Mouse (Mus musculus) megakaryocyte, embryonic 14.5 days (primary cell): Measurements from ENCODE around the gene Sh3tc1. TPM values are rescaled to one million over a fixed set of nuclear protein-coding genes. Genes with fewer than 3 reads are reported as not detected.

Experiments
- H3K27me3 ChIP-seq: replicated peaks from 2 replicates; pipeline ENCODE3; 2012; ENCODE audit warnings: inconsistent platforms
- H3K36me3 ChIP-seq: replicated peaks from 2 replicates; pipeline ENCODE3; 2012; ENCODE audit warnings: low read length, inconsistent platforms, mixed read lengths
- H3K4me1 ChIP-seq: 2 replicates; pipeline ENCODE4 v1.6.1; 2012; ENCODE audit warnings: inconsistent platforms
- H3K4me3 ChIP-seq: replicated peaks from 2 replicates; pipeline ENCODE3; 2012; ENCODE audit warnings: moderate library complexity, mild to moderate bottlenecking, inconsistent platforms
- H3K9me3 ChIP-seq: 2 replicates; pipeline ENCODE4 v1.6.1; 2012; ENCODE audit warnings: inconsistent platforms
- FLI1 ChIP-seq: IDR thresholded peaks from 2 replicates; pipeline ENCODE4 v1.6.1; 2012; ENCODE audit warnings: low read length, inconsistent platforms, mixed read lengths
- GATA1 ChIP-seq: IDR thresholded peaks from 3 replicates; pipeline ENCODE4 v1.6.1; 2012; ENCODE audit warnings: mixed read lengths, low read length, inconsistent platforms, borderline replicate concordance
- polyA plus RNA-seq: library from polyadenylated mRNA; stranded (reverse); fragments of >175 nt; gene quantifications from 2 replicates; pipeline ENCODE4 v1.2.3, GENCODE M21; 2012; ENCODE audit warnings: low replicate concordance; ENCODE audit not compliant: insufficient read depth

Gene Sh3tc1
- polyA plus RNA-seq, 1 experiment: 2.6 TPM

DNA sequence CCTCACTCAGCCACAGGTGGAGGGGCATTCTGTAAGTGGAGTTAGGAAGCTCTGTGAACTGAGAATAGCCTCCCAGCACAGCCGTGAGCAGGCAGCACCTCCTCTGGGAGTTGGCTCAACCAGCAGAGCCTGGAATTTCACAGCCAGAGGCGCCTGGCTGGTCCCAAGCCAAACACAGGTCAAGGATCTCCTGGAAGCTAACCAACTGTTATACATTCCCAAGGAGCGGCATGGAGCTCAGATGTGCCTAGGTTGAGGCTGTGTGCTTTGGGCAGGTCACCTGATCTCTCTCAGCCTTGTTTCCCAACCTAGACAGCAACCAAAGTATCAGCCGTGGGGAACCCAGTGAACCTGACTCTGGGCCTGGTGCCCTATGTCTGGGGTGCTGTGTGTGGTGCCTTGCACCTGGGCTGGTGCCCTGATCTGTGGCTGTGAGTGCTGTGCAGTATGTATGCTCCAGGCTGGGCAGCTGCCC lies 65.7 kb downstream of the Sh3tc1 start:
- Histone ChIP-seq H3K9me3 (no peaks in the 10 kb centered on the region), H3K4me3 (peak overlapping the region; percentile 6), H3K4me1 (peaks cover 78% of the 10 kb centered on the region), H3K36me3 (no peaks in the 10 kb centered on the region), H3K27me3 (peaks cover 27% of the 10 kb centered on the region)
- TF ChIP-seq FLI1 (no peak), GATA1 (no peak)

- Histone ChIP-seq H3K4me3 (peak overlapping the region; percentile 74), H3K4me1 (peaks cover 81% of the 10 kb centered on the region), H3K9me3 (no peaks in the 10 kb centered on the region), H3K27me3 (peaks cover 17% of the 10 kb centered on the region), H3K36me3 (no peaks in the 10 kb centered on the region)
- TF ChIP-seq GATA1 (no peak), FLI1 (no peak)
Measured at GRCm38 (mm10) chr5:35673086-35673485, 66.7 kb downstream of the Sh3tc1 start.

- no peaks in the 10 kb centered on the region for H3K36me3 ChIP-seq
- H3K4me3 ChIP-seq: peak overlapping the region; percentile 74
- peaks cover 12% of the 10 kb centered on the region for H3K27me3 ChIP-seq
- no peak for TF ChIP-seq GATA1
- no peak for TF ChIP-seq FLI1
- no peaks in the 10 kb centered on the region for H3K9me3 ChIP-seq
- peaks cover 83% of the 10 kb centered on the region for H3K4me1 ChIP-seq
Measured at GRCm38 (mm10) chr5:35672581-35672980, 67.2 kb downstream of the Sh3tc1 start.

DNA sequence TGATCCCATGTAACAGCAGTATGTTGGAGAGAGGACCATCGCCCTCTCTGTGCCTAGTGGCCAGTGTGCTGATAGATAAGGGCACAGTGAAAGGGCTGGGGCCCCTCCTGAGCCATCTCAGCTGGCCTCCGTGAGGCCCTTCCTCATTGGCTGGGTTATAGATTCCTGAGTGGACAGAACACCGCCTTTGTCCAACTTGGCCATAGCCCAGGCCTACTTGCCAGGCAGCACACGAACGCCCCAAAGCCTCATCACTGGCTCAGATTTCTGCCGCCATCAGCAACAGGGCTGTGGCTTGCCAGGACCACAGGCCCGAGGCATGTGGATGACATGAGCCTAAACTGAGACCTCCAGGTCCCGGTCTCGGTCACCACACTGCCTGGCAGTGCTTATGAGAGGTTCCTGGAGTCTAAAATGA lies 68.3 kb downstream of the Sh3tc1 start:
- peaks cover 89% of the 10 kb centered on the region for H3K4me1 ChIP-seq
- H3K4me3 ChIP-seq: peak overlapping the region; percentile 26
- H3K9me3 ChIP-seq: no peaks in the 10 kb centered on the region
- H3K36me3 ChIP-seq: no peaks in the 10 kb centered on the region
- peaks cover 2% of the 10 kb centered on the region for H3K27me3 ChIP-seq
- TF ChIP-seq FLI1 (no peak), GATA1 (no peak)

GRCm38 (mm10) chr5:35670412-35670801 lies 69.4 kb downstream of the Sh3tc1 start:
- H3K4me3 ChIP-seq: peak overlapping the region; percentile 64
- H3K9me3 ChIP-seq: 0 out of 2 replicates have a peak, but pooled peaks cover 1% of the 10 kb centered on the region
- peaks cover 8% of the 10 kb centered on the region for H3K36me3 ChIP-seq
- TF ChIP-seq FLI1: no peak
- TF ChIP-seq GATA1: no peak
- H3K27me3 ChIP-seq: peaks cover 3% of the 10 kb centered on the region
- H3K4me1 ChIP-seq: peaks cover 100% of the 10 kb centered on the region

GRCm38 (mm10) chr5:35669747-35670411 lies 69.9 kb downstream of the Sh3tc1 start:
- no peak for TF ChIP-seq GATA1
- no peak for TF ChIP-seq FLI1
- Histone ChIP-seq H3K9me3 (0 out of 2 replicates have a peak, but pooled peaks cover 3% of the 10 kb centered on the region), H3K4me1 (peaks cover 99% of the 10 kb centered on the region), H3K36me3 (peaks cover 13% of the 10 kb centered on the region), H3K4me3 (peak overlapping the region; percentile 64), H3K27me3 (peaks cover 5% of the 10 kb centered on the region)

- Histone ChIP-seq H3K36me3 (peaks cover 19% of the 10 kb centered on the region), H3K27me3 (peaks cover 33% of the 10 kb centered on the region), H3K4me1 (peaks cover 74% of the 10 kb centered on the region), H3K9me3 (0 out of 2 replicates have a peak, but pooled peaks cover 3% of the 10 kb centered on the region), H3K4me3 (no peak overlapping the region)
- TF ChIP-seq FLI1 (no peak), GATA1 (no peak)
Measured at GRCm38 (mm10) chr5:35666152-35666551, 73.6 kb downstream of the Sh3tc1 start.

GRCm38 (mm10) chr5:35662021-35662545 lies 77.7 kb downstream of the Sh3tc1 start:
- peaks cover 19% of the 10 kb centered on the region for H3K36me3 ChIP-seq
- peaks cover 48% of the 10 kb centered on the region for H3K4me1 ChIP-seq
- no peak for TF ChIP-seq GATA1
- TF ChIP-seq FLI1: no peak

DNA sequence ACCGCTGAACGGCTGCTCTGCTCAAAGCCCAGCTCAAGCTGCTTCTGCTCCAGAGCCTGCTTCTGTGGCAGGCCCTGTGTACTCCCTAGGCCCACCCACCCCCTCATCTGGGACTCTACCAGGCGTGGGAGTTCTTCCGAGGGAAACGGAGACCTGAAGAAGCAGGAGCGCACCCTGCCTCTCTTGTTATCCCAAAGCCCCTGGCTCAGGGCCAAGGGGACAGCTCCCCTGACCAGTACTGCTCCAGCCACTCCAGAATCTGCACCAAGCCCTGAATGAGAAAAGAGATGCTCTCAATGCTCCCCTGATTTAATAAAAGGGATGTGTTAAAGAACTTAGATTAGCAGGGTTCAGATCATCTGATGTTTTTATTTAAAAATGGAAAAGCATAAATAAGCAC lies 78.6 kb downstream of the Sh3tc1 start:
- no peak overlapping the region for H3K4me3 ChIP-seq
- TF ChIP-seq GATA1 (no peak), FLI1 (no peak)
- peaks cover 58% of the 10 kb centered on the region for H3K27me3 ChIP-seq
- H3K36me3 ChIP-seq: peaks cover 19% of the 10 kb centered on the region
- peaks cover 40% of the 10 kb centered on the region for H3K4me1 ChIP-seq
- H3K9me3 ChIP-seq: peaks cover 6% of the 10 kb centered on the region; the same call in 1 of the 2 replicates

More at GRCm38 (mm10) chr5:35662021-35662545, 77.7 kb downstream of the Sh3tc1 start:
- Histone ChIP-seq H3K27me3 (peaks cover 58% of the 10 kb centered on the region), H3K9me3 (0 out of 2 replicates have a peak, but pooled peaks cover 3% of the 10 kb centered on the region), H3K4me3 (peak overlapping the region; percentile 64)

GRCm38 (mm10) chr5:35659503-35659902 lies 80.3 kb downstream of the Sh3tc1 start:
- peaks cover 42% of the 10 kb centered on the region for H3K4me1 ChIP-seq
- H3K9me3 ChIP-seq: peaks cover 3% of the 10 kb centered on the region; the same call in 1 of the 2 replicates
- TF ChIP-seq FLI1 (no peak), GATA1 (no peak)
- H3K36me3 ChIP-seq: peaks cover 2% of the 10 kb centered on the region
- peaks cover 56% of the 10 kb centered on the region for H3K27me3 ChIP-seq
- no peak overlapping the region for H3K4me3 ChIP-seq
